Mouse (Mus musculus) layer of hippocampus, adult 11-12 months (tissue): Measurements from ENCODE around the gene Wfdc3.
"Not testable (repeated sequence)": the region's sequence is repeated elsewhere in the genome, so short reads cannot be mapped to it uniquely, and the experiment has no call there.

Source experiments
- DNase-seq: peaks from one replicate; pipeline ENCODE4 v3.0.0; 2022; ENCODE audit warnings: low spot score

Gene Wfdc3

DNA sequence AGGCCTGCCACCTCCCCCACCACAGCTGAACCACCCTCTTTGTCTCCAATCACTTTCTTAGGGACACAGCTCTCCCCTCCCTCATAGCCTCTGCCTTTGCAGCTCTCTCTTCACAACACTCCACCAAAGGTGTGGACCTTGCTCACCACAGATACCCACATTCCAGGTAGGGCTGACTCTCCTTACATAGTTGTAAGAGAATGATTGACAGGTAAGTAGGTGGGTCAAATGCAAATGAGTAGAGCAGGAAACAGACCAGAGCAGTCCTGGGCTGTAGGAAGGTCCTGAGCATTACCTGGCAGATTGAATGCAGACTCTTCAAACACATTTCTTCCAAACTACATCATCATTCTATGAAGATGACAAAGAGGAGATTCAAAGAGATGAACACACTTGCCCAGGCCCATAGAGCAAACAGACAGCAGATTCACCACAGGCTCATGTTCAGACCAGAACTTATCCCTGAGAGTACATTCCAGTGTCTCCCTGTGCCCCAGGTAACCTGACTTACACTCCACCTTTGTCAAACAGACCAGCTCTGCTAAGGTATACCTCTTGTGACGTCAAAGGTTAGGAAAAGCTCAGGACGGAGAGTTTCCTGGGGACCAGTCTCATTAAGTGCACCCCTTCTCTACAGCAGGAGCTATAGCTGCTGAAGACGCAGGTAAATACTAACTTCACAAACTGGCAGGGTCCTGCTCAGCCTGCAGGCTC lies 8.2 kb downstream of the Wfdc3 start:
- DNase-seq = no peak

DNA sequence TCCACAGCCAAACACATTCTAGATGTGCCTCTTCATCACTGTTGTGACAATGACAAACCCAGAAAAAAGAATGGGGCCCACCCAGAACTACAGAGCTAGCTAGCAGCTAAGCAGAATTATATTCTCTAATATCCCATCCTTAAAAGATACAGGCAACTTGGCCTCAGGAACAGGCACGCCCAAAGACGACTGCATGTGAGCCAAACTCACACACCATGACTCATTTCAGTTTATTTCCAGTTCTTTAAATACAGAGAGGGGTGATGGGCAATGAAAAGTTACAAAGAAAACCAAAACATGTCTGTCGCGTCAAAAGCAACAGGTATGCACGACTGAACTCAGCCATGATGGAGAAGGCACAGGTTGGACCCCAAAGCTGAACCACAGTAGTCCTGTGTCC lies 10.3 kb downstream of the Wfdc3 start:
- no peak for DNase-seq

DNA sequence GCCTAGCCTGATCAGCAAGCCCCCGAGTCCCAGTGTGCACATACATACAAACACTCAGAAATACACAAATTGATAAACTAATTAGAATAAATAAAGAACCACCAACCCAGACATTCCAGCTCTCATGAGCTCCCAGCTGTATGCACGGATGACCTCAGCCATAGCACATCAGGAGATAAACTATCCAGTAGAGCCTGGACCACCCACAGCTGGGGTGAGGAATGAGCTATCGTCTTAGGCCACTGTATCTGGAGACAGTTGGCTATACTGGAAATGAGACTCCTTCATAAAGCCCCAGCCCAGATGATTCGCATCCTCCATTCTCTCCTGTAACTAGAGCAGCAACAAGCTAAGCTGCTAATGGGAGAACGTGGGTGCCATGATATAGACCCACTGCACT lies 10.9 kb downstream of the Wfdc3 start:
- DNase-seq = no peak

DNA sequence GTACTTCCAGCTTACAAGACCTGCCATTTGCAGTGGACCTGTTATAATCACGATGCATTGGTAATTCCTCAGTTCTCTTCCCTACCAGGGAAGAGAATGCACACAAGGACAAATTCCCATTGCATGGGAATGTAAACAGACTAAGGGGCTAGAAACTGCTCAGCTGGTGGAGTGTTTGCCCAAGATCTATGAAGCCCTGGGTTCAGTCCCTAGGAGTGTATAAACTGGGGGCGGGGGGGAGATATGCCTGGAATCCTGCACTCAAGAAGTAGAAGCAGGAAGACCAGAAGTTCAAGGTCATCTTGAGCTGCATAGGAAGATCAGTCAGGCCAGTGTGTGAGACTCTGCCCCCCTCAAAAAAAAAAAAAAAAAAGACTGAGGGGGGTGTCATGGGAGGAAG lies 12.5 kb downstream of the Wfdc3 start:
- no peak for DNase-seq

DNA sequence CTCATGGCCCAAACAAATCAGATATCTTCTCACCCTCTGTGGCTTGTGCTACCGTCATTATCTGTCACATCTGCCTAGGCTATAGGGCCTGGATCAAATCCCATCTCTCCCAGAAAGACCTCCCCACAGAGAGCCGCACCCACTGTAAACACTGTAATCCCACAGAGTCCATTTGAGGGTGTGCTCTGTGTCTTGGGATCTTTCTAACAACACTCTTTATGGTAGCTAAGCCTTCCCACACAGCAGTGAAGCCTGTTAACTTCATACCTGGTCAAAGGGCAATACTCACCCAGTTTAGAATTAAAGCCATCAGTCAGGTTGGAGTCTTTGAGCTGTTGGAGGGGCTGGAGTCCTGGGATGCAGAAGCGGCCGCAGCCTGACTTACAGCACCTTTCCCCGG lies 14.0 kb downstream of the Wfdc3 start:
- no peak for DNase-seq

DNA sequence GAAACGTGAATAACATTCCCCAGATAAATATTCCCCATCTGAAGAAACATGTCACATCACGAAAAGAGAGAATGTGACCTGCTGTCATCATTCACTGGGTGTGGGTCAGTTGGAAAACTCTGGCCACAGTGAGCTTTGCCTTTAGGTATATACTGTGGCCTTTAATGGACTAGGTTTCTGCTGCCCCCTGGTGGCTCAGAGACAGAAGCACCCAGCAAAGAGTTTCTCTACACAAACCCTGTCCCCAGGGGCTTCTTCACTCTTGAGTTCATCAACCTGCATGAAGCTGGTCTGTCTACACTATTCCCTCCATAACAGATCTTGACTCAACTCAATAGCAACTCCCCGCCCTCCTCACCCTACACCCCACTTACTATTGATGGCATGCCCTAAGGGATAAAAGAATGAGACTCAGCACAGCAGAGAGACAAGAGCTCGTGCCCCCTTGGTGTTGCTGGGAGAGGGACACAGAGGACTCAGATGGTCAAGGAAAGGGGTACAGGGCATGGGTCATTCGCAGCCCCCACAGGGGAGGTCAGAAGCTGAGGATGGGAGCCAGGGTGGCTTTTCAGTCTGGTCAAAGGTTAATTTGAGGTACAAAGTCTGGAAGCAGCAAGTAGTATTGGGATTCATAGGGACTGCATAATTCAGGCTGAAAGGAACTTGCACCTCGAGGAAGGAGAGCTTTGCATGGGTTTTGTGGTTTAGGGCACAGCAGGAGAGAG lies 19.7 kb downstream of the Wfdc3 start:
- DNase-seq = peak; percentile 60

DNA sequence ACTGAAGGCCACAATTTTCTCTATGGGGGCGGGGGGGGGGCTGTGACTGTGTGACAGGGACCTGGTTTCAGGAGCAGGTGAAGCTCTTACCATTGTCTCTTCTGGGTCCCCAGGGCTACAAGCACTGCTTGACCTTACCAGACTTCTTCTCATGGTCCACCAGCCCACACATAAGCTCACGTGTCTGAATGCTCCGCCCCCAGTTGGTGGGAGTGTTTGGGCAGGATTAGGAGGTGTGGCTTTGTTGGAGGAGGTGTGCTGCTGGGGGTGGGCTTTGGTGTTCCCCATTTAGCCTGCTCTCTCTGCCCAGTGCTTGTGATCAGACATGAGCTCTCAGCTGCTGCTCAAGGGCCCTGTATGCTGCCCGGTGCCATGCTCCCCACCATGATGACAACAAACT lies 22.5 kb downstream of the Wfdc3 start:
- no peak for DNase-seq

DNA sequence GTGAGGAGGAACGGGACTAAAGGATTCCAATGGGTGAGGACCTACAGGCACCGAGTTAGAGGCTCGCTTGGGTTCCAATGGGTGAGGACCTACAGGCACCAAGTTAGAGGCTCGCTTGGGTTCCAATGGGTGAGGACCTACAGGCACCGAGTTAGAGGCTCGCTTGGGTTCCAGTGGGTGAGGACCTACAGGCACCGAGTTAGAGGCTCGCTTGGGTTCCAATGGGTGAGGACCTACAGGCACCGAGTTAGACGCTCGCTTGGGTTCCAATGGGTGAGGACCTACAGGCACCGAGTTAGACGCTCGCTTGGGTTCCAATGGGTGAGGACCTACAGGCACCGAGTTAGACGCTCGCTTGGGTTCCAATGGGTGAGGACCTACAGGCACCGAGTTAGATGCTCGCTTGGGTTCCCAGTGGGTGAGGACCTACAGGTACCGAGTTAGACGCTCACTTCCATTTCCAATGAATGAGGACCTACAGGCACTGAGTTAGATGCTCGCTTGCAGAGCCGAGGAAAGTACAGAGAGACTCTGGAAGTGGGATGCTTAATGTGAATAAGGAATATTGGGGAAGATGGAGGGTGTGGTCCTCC lies 29.4 kb downstream of the Wfdc3 start:
- not testable (repeated sequence) for DNase-seq

DNA sequence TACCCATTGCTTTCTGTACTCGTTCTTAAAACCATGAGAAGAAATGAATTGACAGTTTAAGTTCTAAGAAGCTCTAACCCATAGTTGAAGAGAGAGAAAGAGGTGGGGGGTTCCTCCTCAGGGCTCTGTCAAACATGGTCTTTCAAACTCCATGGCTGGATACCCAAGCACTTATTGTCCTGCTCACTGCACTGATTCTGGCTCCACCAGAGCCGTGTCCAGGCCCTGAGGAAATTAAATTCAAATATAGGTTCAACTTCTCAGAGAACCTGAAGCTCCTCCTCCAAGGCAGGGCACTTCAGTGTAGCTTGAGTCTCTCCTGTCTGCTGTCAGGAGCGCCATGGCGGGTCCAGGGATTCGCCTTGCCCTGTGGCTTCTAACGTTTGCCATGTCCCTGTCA lies 30.7 kb downstream of the Wfdc3 start, which contains the start of gene Spint5:
TSS of gene Spint5 (plus strand) at position 301 of the 400 bp plus-strand sequence.
- no peak for DNase-seq

DNA sequence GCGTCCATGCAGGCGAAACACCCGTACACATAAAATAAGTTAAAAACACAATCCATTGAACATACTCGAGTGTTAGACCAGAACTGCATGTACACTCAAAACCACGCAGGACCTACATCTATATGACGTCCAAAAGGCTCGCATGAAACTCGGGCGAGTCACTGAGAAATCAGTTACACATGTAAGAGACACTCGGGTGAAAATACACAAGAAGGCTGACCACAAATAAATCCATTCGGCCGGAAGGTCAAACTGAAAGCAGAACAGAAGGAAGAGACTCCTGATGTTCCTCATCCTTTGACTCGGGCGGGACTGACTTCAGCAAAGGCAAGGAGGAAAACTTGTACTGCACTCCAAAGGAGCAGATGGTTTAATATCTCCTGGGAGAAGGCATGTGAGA lies 39.7 kb downstream of the Wfdc3 start:
- no peak for DNase-seq

DNA sequence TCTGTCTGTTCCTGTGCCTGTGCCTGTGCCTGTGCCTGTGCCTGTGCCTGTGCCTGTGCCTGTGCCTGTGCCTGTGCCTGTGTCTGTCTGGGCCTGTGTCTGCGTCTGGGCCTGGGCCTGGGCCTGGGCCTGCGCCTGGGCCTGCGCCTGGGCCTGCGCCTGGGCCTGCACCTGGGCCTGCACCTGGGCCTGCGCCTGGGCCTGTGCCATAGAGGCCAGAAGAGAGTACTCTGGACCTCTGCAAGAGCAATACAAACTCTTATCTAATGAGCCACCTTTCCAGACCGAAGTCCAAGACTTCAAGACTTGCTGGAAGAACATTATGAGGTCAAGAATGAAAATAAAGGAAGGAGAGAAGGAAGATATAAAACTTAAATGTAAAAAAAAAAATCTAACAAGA lies 40.4 kb downstream of the Wfdc3 start:
- DNase-seq = no peak

DNA sequence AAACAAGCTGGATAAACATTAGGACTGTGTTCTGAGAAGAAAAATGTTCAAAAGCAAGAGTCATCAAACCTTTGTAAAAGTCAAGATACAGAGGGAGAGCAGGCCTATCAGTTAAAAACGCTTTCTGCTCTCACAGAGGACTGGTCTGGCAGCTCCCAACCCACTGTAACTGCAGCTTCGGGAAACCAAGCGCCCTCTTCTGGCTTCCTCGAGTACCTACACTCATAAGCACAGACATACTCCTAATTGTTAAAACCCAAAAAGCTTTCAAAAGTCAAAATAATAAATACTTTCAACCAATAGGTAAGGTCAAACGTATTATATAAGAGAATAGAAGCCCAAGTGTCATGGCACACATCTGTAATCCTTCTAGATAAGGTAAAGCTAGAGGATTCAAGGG lies 41.5 kb downstream of the Wfdc3 start:
- no peak for DNase-seq

DNA sequence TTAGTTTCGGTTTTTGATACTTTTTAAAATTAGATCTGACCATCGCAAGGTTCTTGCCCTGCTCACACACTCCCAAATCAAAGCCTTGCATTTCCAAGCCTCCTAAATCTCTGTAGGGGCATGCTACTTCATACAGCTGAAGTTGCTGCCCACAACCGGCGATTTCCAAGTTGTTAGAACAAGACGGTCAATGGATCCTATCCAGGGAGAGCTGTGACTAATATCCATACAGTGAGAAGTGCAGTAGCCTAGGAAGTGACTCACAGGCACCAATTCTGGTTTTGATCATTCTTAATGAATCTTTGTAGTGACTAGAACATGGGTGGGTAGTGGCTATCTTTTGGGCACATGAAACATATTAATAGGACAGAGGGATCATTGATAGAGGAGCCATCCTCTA lies 44.0 kb downstream of the Wfdc3 start:
- no peak for DNase-seq

DNA sequence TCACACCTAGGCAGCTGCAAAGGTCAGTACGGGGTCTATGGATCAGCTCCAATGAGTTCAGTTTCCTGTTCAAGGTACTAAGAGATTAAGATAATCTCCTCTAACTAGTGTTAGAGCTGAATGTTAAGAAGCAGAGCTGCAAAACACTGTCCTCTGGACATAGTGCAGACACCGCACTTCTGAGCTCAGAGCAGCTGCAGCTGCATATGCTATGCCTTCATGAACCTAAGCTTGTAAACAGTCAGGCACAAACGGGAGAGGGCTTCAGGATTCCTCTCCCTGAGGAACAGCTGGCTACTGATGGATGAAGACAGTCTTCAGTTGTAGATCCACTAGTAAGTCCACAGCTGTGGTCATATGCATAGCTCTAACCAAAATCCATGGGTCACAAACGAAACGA lies 44.8 kb downstream of the Wfdc3 start:
- no peak for DNase-seq

DNA sequence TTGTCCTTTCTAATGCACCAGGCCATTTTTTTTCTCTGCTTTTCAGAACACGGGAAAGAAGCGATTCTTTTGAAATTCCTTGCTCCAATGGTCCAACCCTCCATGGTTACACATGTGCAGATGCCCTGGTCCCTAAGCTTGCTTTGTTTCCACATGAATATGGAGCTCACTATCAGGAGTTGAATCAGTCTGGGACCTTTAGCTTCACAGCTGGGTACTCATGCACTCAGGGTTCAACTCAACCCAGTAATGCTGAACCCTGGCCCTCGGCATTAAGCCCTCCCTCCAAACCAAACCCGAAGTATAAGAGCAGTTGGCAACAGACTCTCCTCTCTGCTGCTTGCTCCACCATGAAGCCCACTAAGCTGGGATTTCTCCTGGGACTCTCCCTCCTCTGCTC lies 47.5 kb downstream of the Wfdc3 start, which contains the start of gene Spint4:
TSS of gene Spint4 (plus strand) at position 301 of the 400 bp plus-strand sequence.
- DNase-seq = no peak

DNA sequence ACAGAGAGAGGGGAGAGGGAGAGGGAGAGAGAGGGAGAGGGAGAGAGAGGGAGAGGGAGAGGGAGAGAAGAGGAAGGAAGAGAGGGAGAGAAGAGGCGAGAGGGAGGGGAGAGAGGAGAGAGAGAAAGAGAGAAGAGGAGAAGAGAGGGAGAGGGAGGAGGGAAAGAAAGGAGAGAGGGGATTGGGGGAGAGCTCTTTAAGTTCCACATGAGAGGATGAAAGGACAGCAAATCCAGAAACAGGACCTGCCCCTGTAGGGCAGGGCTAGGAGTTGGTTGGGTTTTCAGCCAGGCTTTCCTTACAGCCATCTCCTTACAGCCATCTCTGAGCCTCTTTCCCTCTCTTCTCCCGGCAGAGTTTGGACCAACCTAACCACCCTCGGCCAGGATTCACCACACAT lies 60.9 kb downstream of the Wfdc3 start, which contains the start of gene Wfdc13:
TSS of gene Wfdc13 (plus strand) at position 301 of the 400 bp plus-strand sequence.
- DNase-seq = no peak
